Mouse (Mus musculus) hindbrain, embryonic 12.5 days (tissue): Measurements from ENCODE around the gene P2ry6. TPM values are rescaled to one million over a fixed set of nuclear protein-coding genes. Genes with fewer than 3 reads are reported as not detected.
A peak's percentile ranks its signal among the peaks of the same experiment; 100 is the strongest.

Experiments used
- ATAC-seq: fragments of 200-750 bp; cut with Nextera tagmentation; 2 replicates; pipeline ENCODE4 v1.8.0; 2017; ENCODE audit warnings: moderate TSS enrichment; ENCODE audit not compliant: low FRiP score
- H3K27ac ChIP-seq: fragments of 300-500 bp; sonication (generic); 2 replicates; pipeline ENCODE4 v1.5.1; 2016; ENCODE audit warnings: mild to moderate bottlenecking
- H3K27me3 ChIP-seq: fragments of 300-500 bp; sonication (generic); 2 replicates; pipeline ENCODE4 v1.6.1; 2016; ENCODE audit warnings: mild to moderate bottlenecking
- H3K36me3 ChIP-seq: fragments of 300-500 bp; sonication (generic); 2 replicates; pipeline ENCODE4 v1.6.1; 2016; ENCODE audit warnings: mild to moderate bottlenecking
- H3K4me1 ChIP-seq: fragments of 300-500 bp; sonication (generic); 2 replicates; pipeline ENCODE4 v1.6.1; 2016
- H3K4me2 ChIP-seq: fragments of 300-500 bp; sonication (generic); replicated peaks from 2 replicates; pipeline ENCODE4 v1.6.1; 2016; ENCODE audit warnings: mild to moderate bottlenecking
- H3K4me3 ChIP-seq: fragments of 300-500 bp; sonication (generic); 2 replicates; pipeline ENCODE4 v1.5.1; 2016; ENCODE audit warnings: mild to moderate bottlenecking
- H3K9ac ChIP-seq: fragments of 300-500 bp; sonication (generic); 2 replicates; pipeline ENCODE4 v1.6.1; 2016; ENCODE audit warnings: mild to moderate bottlenecking, moderate library complexity
- H3K9me3 ChIP-seq: fragments of 300-500 bp; sonication (generic); replicated peaks from 2 replicates; pipeline ENCODE4 v1.6.1; 2016; ENCODE audit warnings: mild to moderate bottlenecking
- WGBS: fragments of 180-500 bp; shearing (Covaris S2); methylation state at CpG from one replicate; pipeline ENCODE4 v1.1.7; 2016; 5-methylcytosine and 5-hydroxymethylcytosine counted together
- polyA plus RNA-seq: library from polyadenylated mRNA; unstranded; fragments of >200 nt; fragmentation: Nextera tagmentation; extraction: Ambion mirVana; gene quantifications from 2 replicates; pipeline ENCODE4 v1.2.1, GENCODE M21; 2016

The P2ry6 gene
- polyA plus RNA-seq, 1 experiment from 2014 or later, result 2.8 TPM

GRCm38 (mm10) chr7:100931316-100931925 is 43.0 kb downstream of the P2ry6 start:
- Histone ChIP-seq H3K9ac (peak overlapping the region; percentile 65), H3K9me3 (no peaks in the 10 kb centered on the region), H3K36me3 (no peaks in the 10 kb centered on the region), H3K4me1 (peaks cover 54% of the 10 kb centered on the region), H3K27ac (peak overlapping the region; percentile 78), H3K4me2 (peak overlapping the region; percentile 57), H3K4me3 (peak overlapping the region; percentile 55), H3K27me3 (peaks cover 9% of the 10 kb centered on the region)
- peak; percentile 9; the same call in 1 of the 2 replicates for ATAC-seq
- under 1% methylated on average over 73 of the region's 73 CpGs for WGBS

DNA sequence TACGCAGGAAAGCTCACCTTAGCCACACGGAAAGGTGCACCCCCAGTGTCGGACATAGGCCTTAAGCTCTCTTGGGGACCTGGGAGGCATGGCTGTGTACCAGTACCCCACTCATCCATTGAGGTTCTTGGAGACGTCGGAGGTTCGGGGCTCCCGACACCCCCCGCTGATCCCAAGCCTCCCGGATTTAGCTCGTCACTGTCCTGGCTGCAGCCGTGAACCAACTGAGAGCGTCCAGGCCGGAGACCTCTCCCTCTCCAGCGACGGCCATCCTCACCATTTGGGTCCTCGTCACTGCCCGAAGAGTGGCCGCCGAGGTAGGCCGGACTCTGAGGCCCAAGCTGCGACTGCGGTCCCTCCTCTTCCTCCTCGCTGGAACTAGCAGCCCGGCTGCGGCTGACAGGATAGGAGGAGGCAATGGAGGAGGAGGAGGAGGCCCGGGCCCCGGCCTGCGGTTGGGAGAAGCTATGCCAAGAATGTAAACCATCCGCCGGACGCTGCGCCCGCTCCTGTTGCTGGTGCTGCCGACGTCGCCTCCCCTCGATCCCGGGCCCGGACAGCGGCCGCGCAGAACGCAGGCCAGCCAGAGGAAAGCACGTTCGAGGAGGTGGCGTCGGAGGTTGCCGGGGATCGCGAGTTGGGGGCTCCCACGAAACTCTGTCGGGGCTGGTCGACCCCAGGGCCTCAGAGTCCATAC is 43.7 kb downstream of the P2ry6 start:
- peaks cover 61% of the 10 kb centered on the region for H3K4me1 ChIP-seq
- WGBS, result 3% methylated on average over 52 of the region's 53 CpGs
- peak overlapping the region; percentile 78 for H3K27ac ChIP-seq
- peaks cover 9% of the 10 kb centered on the region for H3K27me3 ChIP-seq
- peak overlapping the region; percentile 57 for H3K4me2 ChIP-seq
- H3K4me3 ChIP-seq, result peak overlapping the region; percentile 55
- no peaks in the 10 kb centered on the region for H3K36me3 ChIP-seq
- no peaks in the 10 kb centered on the region for H3K9me3 ChIP-seq
- ATAC-seq, result no peak
- peak overlapping the region; percentile 65 for H3K9ac ChIP-seq

DNA sequence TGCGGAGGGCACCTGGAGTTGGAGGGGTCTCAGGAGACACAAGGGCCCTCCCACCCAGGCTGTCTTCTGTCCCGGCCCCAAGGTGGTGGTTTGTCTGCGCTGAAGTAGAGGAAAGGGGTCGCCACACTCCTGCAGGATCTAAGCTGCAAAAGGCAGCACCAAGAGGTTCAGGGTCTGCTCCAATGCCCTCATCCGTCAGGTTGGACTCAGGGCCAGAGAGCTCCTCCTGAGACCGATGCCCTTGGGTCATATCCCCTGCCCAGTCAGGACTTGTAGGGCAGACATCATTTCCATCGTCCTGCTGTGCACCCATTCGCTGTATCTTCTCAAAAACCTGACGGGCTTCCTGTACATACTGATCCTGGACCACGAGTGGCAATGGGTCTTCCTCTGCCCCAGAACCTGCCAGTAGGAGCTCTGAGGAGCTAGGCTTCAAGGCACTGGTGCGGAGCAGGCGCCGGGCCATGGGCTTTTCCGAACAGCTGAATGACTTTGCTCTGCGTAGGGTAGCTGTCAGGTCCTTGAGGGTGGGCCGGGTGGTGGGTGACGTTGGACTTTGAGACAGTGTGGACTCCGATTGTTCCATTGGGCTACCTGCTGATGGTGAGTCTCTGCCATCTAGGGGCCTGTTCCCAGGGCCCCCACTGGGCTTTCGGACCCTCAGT is 44.7 kb downstream of the P2ry6 start:
- Histone ChIP-seq H3K9me3 (no peaks in the 10 kb centered on the region), H3K4me2 (peak overlapping the region; percentile 57), H3K27me3 (peaks cover 9% of the 10 kb centered on the region), H3K27ac (no peak overlapping the region), H3K4me3 (peak overlapping the region; percentile 55), H3K9ac (peak overlapping the region; percentile 13; the same call in 1 of the 2 replicates), H3K4me1 (peaks cover 71% of the 10 kb centered on the region), H3K36me3 (no peaks in the 10 kb centered on the region)
- 66% methylated on average over 19 of the region's 19 CpGs for WGBS
- no peak for ATAC-seq

DNA sequence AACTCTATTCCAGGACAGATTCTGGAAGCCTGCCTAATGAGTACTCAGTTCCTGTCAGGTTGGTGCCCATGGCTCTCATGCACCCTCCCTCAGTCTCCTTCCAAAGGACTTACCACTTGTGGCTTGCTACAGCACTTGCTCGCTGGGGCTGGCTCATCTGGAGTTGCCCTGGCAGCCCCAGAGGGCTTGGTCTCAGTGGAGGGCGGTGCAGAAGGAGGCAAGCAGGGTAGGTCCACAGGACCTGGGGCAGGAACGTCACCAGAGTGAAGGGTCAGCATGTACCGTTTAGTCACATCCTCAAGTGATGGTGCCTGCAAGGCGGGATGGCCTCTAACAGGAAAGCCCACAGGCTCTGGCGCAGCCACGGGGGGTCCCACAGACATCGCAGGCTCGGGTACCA is 46.0 kb downstream of the P2ry6 start:
- ATAC-seq, result no peak
- Histone ChIP-seq H3K4me3 (peak overlapping the region; percentile 55), H3K4me2 (peak overlapping the region; percentile 57), H3K4me1 (peaks cover 84% of the 10 kb centered on the region), H3K27ac (no peak overlapping the region), H3K9me3 (no peaks in the 10 kb centered on the region), H3K9ac (peak overlapping the region; percentile 13; the same call in 1 of the 2 replicates), H3K27me3 (peaks cover 9% of the 10 kb centered on the region), H3K36me3 (no peaks in the 10 kb centered on the region)
- 54% methylated on average over 9 of the region's 9 CpGs for WGBS

DNA sequence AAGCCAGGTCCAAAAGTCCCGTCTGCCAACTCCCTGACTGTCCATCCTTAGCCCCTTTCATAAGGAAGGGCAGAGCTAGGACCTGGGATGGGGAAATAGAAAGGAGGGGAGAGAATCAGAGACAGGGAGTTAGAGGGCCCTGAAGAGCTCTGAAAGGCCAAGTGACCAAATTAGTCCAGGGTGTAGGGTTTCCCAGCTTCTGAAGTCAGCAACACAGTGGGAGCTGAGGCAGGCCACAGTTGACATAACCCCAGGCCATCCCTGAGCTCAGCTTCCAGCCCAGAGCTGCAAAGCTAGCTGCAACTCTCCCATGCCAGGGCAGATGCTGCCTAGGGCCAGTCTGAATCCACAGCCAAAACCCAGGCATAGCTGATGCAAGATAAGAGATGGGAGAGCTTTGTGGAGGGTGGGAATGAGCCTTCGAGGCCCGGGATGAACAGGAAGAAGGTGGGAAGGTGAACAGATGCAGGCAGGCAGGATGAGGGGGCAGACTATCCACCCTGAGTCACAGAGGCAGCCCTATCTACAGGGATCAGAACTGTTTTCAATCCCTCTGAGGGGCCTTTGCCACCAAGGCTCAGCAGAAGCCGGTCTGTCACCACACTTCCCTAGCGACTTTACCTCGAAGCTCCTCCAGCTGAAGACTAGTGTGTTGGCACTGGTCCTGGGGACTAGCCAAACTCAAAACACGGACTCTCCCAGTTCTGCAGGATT is 47.0 kb downstream of the P2ry6 start:
- Histone ChIP-seq H3K27me3 (peaks cover 9% of the 10 kb centered on the region), H3K27ac (no peak overlapping the region), H3K4me1 (peaks cover 90% of the 10 kb centered on the region), H3K9ac (peak overlapping the region; percentile 46), H3K36me3 (0 out of 2 replicates have a peak, but pooled peaks cover 4% of the 10 kb centered on the region), H3K4me3 (peak overlapping the region; percentile 55), H3K9me3 (no peaks in the 10 kb centered on the region), H3K4me2 (peak overlapping the region; percentile 57)
- WGBS, result 35% methylated on average over 7 of the region's 7 CpGs
- ATAC-seq, result no peak

DNA sequence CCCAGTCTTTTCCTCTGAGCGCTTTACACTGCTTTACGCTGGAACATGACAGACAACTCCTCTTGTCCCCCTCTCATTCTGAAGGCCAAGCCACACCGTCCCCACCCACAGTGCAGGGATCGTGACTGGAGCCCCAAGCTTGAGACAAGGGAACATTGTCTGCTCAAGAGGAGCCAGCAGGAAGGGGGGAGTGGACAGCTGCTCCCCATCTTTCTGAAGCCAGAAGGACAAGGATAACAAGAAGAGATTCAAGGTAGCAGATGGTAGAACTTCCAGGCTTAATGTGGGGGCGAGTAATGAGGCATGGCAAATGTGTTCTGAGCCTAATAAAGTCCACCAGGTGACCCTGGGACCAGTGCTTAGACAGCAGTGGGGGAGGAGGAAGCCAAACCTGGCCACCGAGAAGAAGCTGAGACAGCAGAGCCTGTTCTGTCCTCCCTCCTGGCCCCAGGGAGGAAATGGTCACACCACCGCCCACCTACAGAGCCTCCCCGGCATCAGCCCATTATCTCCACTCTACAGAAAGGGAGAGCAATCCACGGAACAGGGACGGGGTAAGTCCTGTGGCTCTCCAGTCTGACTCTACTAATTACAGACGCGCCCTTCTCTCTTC is 48.0 kb downstream of the P2ry6 start:
- H3K9me3 ChIP-seq, result no peaks in the 10 kb centered on the region
- H3K4me3 ChIP-seq, result peak overlapping the region; percentile 55
- H3K27me3 ChIP-seq, result peaks cover 9% of the 10 kb centered on the region
- peaks cover 85% of the 10 kb centered on the region for H3K4me1 ChIP-seq
- peaks cover 4% of the 10 kb centered on the region; the same call in 1 of the 2 replicates for H3K36me3 ChIP-seq
- WGBS, result 20% methylated on average over 12 of the region's 12 CpGs
- ATAC-seq, result peak; percentile 33; the same call in 1 of the 2 replicates
- peak overlapping the region; percentile 57 for H3K4me2 ChIP-seq
- H3K27ac ChIP-seq, result 0 out of 2 replicates have a peak overlapping the region, but pooled peaks have one; percentile 19
- H3K9ac ChIP-seq, result peak overlapping the region; percentile 23; the same call in 1 of the 2 replicates

- no peak overlapping the region for H3K4me3 ChIP-seq
- peak overlapping the region; percentile 3; the same call in 1 of the 2 replicates for H3K9ac ChIP-seq
- peaks cover 79% of the 10 kb centered on the region for H3K4me1 ChIP-seq
- no peak for ATAC-seq
- H3K27me3 ChIP-seq, result no peaks in the 10 kb centered on the region; the same call in 1 of the 2 replicates
- no peak overlapping the region for H3K27ac ChIP-seq
- peaks cover 7% of the 10 kb centered on the region; the same call in 1 of the 2 replicates for H3K36me3 ChIP-seq
- 24% methylated on average over 10 of the region's 10 CpGs for WGBS
- H3K9me3 ChIP-seq, result no peaks in the 10 kb centered on the region
- peak overlapping the region; percentile 57 for H3K4me2 ChIP-seq
Observed at GRCm38 (mm10) chr7:100924674-100925445, 49.6 kb downstream of the P2ry6 start.

DNA sequence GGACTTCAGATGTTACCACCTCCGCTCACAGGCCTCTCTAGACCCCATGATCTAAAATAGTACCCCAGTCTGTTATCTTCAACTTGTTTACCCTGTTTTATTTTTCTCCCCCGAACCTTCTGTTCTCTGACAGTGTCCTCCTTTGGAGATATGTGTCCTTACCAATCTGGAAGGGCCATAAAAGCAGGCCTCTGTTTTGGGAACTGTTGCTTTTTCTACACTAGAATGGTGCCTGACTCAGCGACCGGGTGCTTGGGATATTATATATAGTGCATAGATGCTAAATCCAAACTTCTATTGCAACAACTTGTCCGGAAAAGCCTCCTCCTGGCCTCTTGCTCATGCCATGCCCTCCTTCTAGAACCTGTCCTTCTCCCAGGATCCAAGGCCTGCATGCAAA is 50.2 kb downstream of the P2ry6 start:
- 0 out of 2 replicates have a peak overlapping the region, but pooled peaks have one; percentile 3 for H3K9ac ChIP-seq
- WGBS, result 90% methylated on average over 5 of the region's 5 CpGs
- no peak overlapping the region for H3K4me2 ChIP-seq
- H3K27me3 ChIP-seq, result no peaks in the 10 kb centered on the region; the same call in 1 of the 2 replicates
- H3K4me1 ChIP-seq, result peaks cover 79% of the 10 kb centered on the region
- ATAC-seq, result no peak
- H3K4me3 ChIP-seq, result no peak overlapping the region
- no peak overlapping the region for H3K27ac ChIP-seq
- H3K9me3 ChIP-seq, result no peaks in the 10 kb centered on the region
- H3K36me3 ChIP-seq, result peaks cover 7% of the 10 kb centered on the region; the same call in 1 of the 2 replicates

GRCm38 (mm10) chr7:100922907-100923306 is 51.5 kb downstream of the P2ry6 start:
- no peaks in the 10 kb centered on the region for H3K9me3 ChIP-seq
- no peak for ATAC-seq
- H3K27ac ChIP-seq, result no peak overlapping the region
- H3K4me1 ChIP-seq, result peaks cover 79% of the 10 kb centered on the region
- H3K27me3 ChIP-seq, result no peaks in the 10 kb centered on the region
- no peak overlapping the region for H3K4me3 ChIP-seq
- H3K36me3 ChIP-seq, result peaks cover 7% of the 10 kb centered on the region; the same call in 1 of the 2 replicates
- no peak overlapping the region for H3K9ac ChIP-seq
- H3K4me2 ChIP-seq, result no peak overlapping the region
- WGBS, result 94% methylated on average over 4 of the region's 4 CpGs

DNA sequence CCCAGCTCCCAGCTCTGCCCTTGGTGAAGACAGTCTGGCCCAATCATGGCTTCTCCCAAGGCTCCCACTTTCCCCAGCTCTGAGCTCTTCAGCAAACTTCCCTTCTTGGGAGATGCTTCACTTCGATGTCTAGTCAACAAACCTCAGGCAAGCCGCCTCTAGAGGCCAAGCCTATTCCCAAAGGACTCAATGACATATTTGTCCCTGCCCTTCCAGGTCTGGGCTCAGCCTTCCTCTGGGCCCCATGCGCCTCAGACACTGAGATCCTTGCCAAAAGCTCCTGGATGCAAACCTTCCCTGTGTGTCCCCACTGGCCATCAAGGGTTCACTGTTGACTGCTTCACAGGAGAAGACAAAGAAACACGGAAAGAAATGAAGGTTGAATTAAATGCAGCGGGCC is 53.2 kb downstream of the P2ry6 start:
- no peak overlapping the region for H3K27ac ChIP-seq
- H3K4me1 ChIP-seq, result peaks cover 73% of the 10 kb centered on the region
- H3K9me3 ChIP-seq, result no peaks in the 10 kb centered on the region
- H3K4me2 ChIP-seq, result no peak overlapping the region
- H3K4me3 ChIP-seq, result no peak overlapping the region
- H3K36me3 ChIP-seq, result peaks cover 17% of the 10 kb centered on the region
- H3K9ac ChIP-seq, result no peak overlapping the region
- H3K27me3 ChIP-seq, result no peaks in the 10 kb centered on the region
- no peak for ATAC-seq
- 91% methylated on average over 5 of the region's 5 CpGs for WGBS

DNA sequence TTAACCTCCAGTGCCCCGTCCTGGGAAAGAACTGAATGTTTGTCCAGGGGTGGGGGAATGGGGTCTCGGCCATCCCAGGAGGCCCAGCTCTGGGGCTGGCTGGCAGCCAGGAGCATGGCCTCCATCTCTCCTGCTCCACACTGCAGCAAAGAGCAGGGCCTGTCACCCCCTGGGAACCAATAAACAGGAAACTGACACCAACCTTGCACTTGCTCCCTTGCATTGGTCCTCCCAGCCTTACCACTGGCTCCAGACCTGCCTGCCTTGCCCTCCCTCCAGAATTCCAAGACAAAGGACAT is 54.7 kb downstream of the P2ry6 start:
- no peak overlapping the region for H3K9ac ChIP-seq
- H3K4me3 ChIP-seq, result no peak overlapping the region
- WGBS, result 8% methylated on average over 2 of the region's 2 CpGs
- H3K27ac ChIP-seq, result peak overlapping the region; percentile 53
- H3K4me2 ChIP-seq, result 0 out of 2 replicates have a peak overlapping the region, but pooled peaks have one; percentile 13
- no peaks in the 10 kb centered on the region for H3K9me3 ChIP-seq
- H3K36me3 ChIP-seq, result peaks cover 19% of the 10 kb centered on the region
- H3K27me3 ChIP-seq, result no peaks in the 10 kb centered on the region
- peaks cover 58% of the 10 kb centered on the region for H3K4me1 ChIP-seq
- ATAC-seq, result no peak
